Mouse (Mus musculus) adrenal gland, postnatal 14 days (tissue): ENCODE results near the gene Smc1b. TPM values are rescaled to one million over a fixed set of nuclear protein-coding genes. Genes with fewer than 3 reads are reported as not detected.

Source experiments
- DNase-seq: peaks from one replicate; pipeline ENCODE4 v3.0.0; 2021; ENCODE audit warnings: mixed read lengths
- total RNA-seq: library from RNA; stranded (reverse); gene quantifications from 2 replicates; pipeline ENCODE4 v1.2.3, GENCODE M21; 2021

The Smc1b gene
- total RNA-seq, 1 experiment from 2014 or later, result 0.41 TPM

DNA sequence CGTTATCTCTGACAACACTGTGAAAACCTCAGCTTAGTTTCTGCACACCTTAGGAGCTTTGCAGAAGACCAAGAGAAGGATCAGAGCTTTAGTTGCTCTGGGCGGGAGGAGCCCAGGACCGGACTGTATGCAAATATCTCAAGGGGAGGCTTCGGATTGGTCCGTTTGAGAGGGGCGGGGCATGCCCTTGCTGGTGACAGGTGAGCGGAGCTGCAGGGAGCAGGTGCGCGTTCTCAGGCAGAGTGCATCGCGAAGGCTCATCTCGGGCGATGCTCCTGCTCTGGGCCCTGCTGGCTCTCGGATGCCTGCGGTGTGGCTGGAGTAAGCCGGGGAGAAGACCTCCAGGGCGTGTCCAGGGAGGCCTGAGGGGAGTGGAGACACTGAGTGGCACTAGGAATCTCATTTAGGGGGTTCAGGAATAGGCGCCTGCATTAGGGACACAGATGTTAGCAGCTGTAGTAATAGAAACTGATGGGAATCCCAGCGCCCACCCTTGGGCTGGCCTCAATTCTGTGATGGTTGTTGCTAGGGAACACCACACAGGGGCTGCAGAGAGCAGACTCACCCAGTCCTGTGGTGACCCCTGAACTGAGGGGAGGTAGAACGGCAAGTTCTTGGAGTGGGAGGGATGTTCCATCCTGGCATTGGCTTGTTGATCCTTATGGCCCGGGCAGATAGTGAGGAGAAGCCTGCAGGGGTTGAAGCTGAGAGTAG is 114.7 kb downstream of the Smc1b start, which contains the start of gene Upk3a:
Upk3a (plus strand) TSS at position 191 of the 714 bp plus-strand sequence.
- peak; percentile 28 for DNase-seq

GRCm38 (mm10) chr15:85015771-85016170 is 116.0 kb downstream of the Smc1b start:
- DNase-seq, result no peak

Other genes starting within 250 kb of the Smc1b start
- gene Gm29666, start 211.9 kb downstream of the Smc1b start, total RNA-seq, result 0.30 TPM in 2 replicates
- 30.9 and 33.1 TPM in 2 replicates for gene Nup50, start 208.6 kb downstream of the Smc1b start, total RNA-seq
- 24.9 and 32.2 TPM in 2 replicates for gene 5031439G07Rik, start 143.4 kb downstream of the Smc1b start, total RNA-seq
- not detected in 2 replicates for gene Upk3a, start 114.8 kb downstream of the Smc1b start, total RNA-seq
- 12.6 and 15.5 TPM in 2 replicates for gene Fam118a, start 103.0 kb downstream of the Smc1b start, total RNA-seq
- gene Ribc2, start 114 bp upstream of the Smc1b start, total RNA-seq, result not detected in 2 replicates
- gene Fbln1, start 74.0 kb upstream of the Smc1b start, total RNA-seq, result 45.3 and 47.0 TPM in 2 replicates
- gene Atxn10, start 204.3 kb upstream of the Smc1b start, total RNA-seq, result 105 and 109 TPM in 2 replicates